In the genomic region with DNA sequence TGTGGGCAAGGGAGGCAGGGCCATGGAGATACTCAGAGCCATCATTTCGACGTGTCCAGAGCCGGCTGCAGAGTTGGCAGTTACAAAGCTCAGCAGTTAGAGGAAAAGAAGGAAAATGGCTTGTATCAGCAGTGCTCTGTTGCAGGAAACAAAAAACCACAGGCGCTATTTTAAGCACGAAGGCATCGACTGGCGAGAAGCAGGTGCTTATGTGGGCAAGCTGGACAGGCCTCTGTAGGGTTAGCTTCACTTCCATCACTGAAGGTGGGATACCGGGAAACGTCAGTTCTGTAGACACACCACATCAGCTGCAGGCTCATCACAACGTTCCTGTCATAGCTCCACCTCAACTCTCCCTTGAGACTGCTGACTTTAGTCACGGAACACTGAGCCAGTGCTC, we compare ENCODE assay signal across 10 mouse cellular contexts.
A peak's percentile ranks its signal among the peaks of the same experiment; 100 is the strongest.
DNase-seq lines count a peak whose midpoint lies in the region; ATAC-seq and TF ChIP-seq lines count a peak whose summit lies in the region.
"Had no signal": no experiment of that assay in that cellular context is flagged by ENCODE, and none has a peak within 500 bp of the region (broad histone marks: within the 10 kb centered on the region; RNA-seq: fewer than 3 reads in every experiment).

No protein-coding gene starts in this region.

- ATAC-seq in liver, embryonic 16.5 days (ENCODE audit: low read depth) = peak; percentile 48

- DNase-seq in left cerebral cortex, postnatal 25 days (ENCODE audit: low spot score in 2 of 2) = peak; percentile 31 to 47
- no peak for DNase-seq in left cerebral cortex, adult 11 months (ENCODE audit: low spot score)
- DNase-seq in thymus, postnatal 14 days = peak; percentile 46
- DNase-seq in cerebellum, postnatal 4 days (ENCODE audit: low spot score in 2 of 2) = no peak
- no peak for DNase-seq in adrenal gland, adult 8-10 months
- DNase-seq: kidney, postnatal 4 days had no signal

- no peaks in the 10 kb centered on the region for H3K27me3 ChIP-seq in liver, embryonic 16.5 days (ENCODE audit: control insufficient read depth, insufficient read depth, low read depth, low read length)
- H3K27me3 ChIP-seq: embryonic facial prominence, embryonic 13.5 days had no signal

- 2% methylated on average over 11 of the region's 11 CpGs for WGBS in bone marrow, adult 2 months
- WGBS in liver, embryonic 16.5 days (ENCODE audit: insufficient replicate concordance) = 20% methylated on average over 11 of the region's 11 CpGs

- TF ChIP-seq CTCF in bone marrow, adult 2 months (IDR thresholded peaks at IDR 0.05; ENCODE audit: control insufficient read depth, insufficient read depth, low read length) = no peak

- TF ChIP-seq POLR2A in bone marrow, adult 2 months (IDR thresholded peaks at IDR 0.05; ENCODE audit: borderline replicate concordance, control insufficient read depth, low read depth, low read length) = no peak

- H3K4me2 ChIP-seq in liver, embryonic 16.5 days (ENCODE audit: low read depth, low read length) = no peak overlapping the region
- H3K4me2 ChIP-seq: embryonic facial prominence, embryonic 13.5 days had no signal

- H3K9ac ChIP-seq in liver, embryonic 16.5 days (ENCODE audit: low read depth, low read length) = no peak overlapping the region
- H3K9ac ChIP-seq: embryonic facial prominence, embryonic 13.5 days; liver, embryonic 14.5 days had no signal

- H3K27ac ChIP-seq in bone marrow, adult 2 months (ENCODE audit: control insufficient read depth, insufficient read depth, low read depth, low read length, poor library complexity) = peak overlapping the region; percentile 66
- H3K27ac ChIP-seq in liver, embryonic 16.5 days (ENCODE audit: low read length) = peak overlapping the region; percentile 13; the same call in 1 of the 2 replicates
- H3K27ac ChIP-seq: embryonic facial prominence, embryonic 13.5 days; liver, embryonic 14.5 days had no signal

- no peak overlapping the region for H3K4me3 ChIP-seq in bone marrow, adult 2 months (replicated peaks; ENCODE audit: control insufficient read depth, low read depth, low read length)
- no peak overlapping the region for H3K4me3 ChIP-seq in liver, embryonic 16.5 days (ENCODE audit: low read depth, low read length)
- H3K4me3 ChIP-seq: embryonic facial prominence, embryonic 13.5 days had no signal

- intact Hi-C loops in left cerebral cortex, postnatal 25 days (cut with DNase I) = loop anchor here (5.0 kb wide), 1 partner anchor 35 kb away; no protein-coding TSS in a partner anchor

- H3K36me3 ChIP-seq in liver, embryonic 16.5 days (ENCODE audit: control insufficient read depth, insufficient read depth) = no peaks in the 10 kb centered on the region

- peaks cover 12% of the 10 kb centered on the region for H3K4me1 ChIP-seq in bone marrow, adult 2 months (ENCODE audit: control insufficient read depth, insufficient read depth, low read length)
- H3K4me1 ChIP-seq in liver, embryonic 16.5 days (ENCODE audit: control insufficient read depth, low read depth, low read length) = peaks cover 7% of the 10 kb centered on the region

- no peaks in the 10 kb centered on the region for H3K9me3 ChIP-seq in liver, embryonic 16.5 days (replicated peaks; ENCODE audit: control insufficient read depth, low read length)
- H3K9me3 ChIP-seq: embryonic facial prominence, embryonic 13.5 days had no signal

Comparison
In these comparisons a context has a peak if more than half of its experiments do, and no peak if none do; other contexts are left out.
1. DNase-seq: peak in left cerebral cortex, postnatal 25 days (2 of 2) and thymus, postnatal 14 days (single experiment); none in left cerebral cortex, adult 11 months (single experiment), cerebellum, postnatal 4 days (0 of 2) and adrenal gland, adult 8-10 months (single experiment).